ENCODE assay signal across 7 mouse cellular contexts in genomic region chr2:125661156-125661555, GRCm38 (mm10). TPM values are rescaled to one million over a fixed set of nuclear protein-coding genes. Genes with fewer than 3 reads are reported as not detected.
DNase-seq lines count a peak whose midpoint lies in the region; ATAC-seq and TF ChIP-seq lines count a peak whose summit lies in the region.

No protein-coding gene starts in this region.

- H3K4me1 ChIP-seq in lung, embryonic 14.5 days (ENCODE audit: insufficient read depth) = peaks cover 4% of the 10 kb centered on the region; the same call in 1 of the 2 replicates
- peaks cover 8% of the 10 kb centered on the region; the same call in 1 of the 2 replicates for H3K4me1 ChIP-seq in forebrain, embryonic 13.5 days
- H3K4me1 ChIP-seq in hindbrain, postnatal 0 days (ENCODE audit: insufficient read depth, low read length) = no peaks in the 10 kb centered on the region
- no peaks in the 10 kb centered on the region for H3K4me1 ChIP-seq in midbrain, embryonic 16.5 days (ENCODE audit: control insufficient read depth, insufficient read depth, low read length)

- H3K4me3 ChIP-seq in lung, embryonic 14.5 days (ENCODE audit: low read depth, low read length) = peak overlapping the region; percentile 30
- no peak overlapping the region for H3K4me3 ChIP-seq in forebrain, embryonic 13.5 days
- H3K4me3 ChIP-seq in hindbrain, postnatal 0 days (ENCODE audit: low read length) = no peak overlapping the region
- H3K4me3 ChIP-seq in midbrain, embryonic 16.5 days (ENCODE audit: low read depth, low read length) = no peak overlapping the region; the same call in 1 of the 2 replicates

- peak overlapping the region; percentile 35 for H3K9ac ChIP-seq in lung, embryonic 14.5 days
- H3K9ac ChIP-seq in forebrain, embryonic 13.5 days = no peak overlapping the region
- H3K9ac ChIP-seq in hindbrain, postnatal 0 days (replicated peaks; ENCODE audit: low read length) = no peak overlapping the region
- peak overlapping the region; percentile 23; the same call in 1 of the 2 replicates for H3K9ac ChIP-seq in midbrain, embryonic 16.5 days (ENCODE audit: low read depth, low read length)

- H3K27me3 ChIP-seq in lung, embryonic 14.5 days (ENCODE audit: insufficient read depth, low read length) = no peaks in the 10 kb centered on the region
- H3K27me3 ChIP-seq in forebrain, embryonic 13.5 days = no peaks in the 10 kb centered on the region
- H3K27me3 ChIP-seq in hindbrain, postnatal 0 days (ENCODE audit: insufficient read depth, low read length) = no peaks in the 10 kb centered on the region
- H3K27me3 ChIP-seq in midbrain, embryonic 16.5 days (ENCODE audit: control insufficient read depth, insufficient read depth, low read depth, low read length) = no peaks in the 10 kb centered on the region

- no peak for TF ChIP-seq CTCF in lung, embryonic 14.5 days (IDR thresholded peaks at IDR 0.05; ENCODE audit: low read depth)
- no peak for TF ChIP-seq CTCF in hindbrain, postnatal 0 days (IDR thresholded peaks at IDR 0.05; ENCODE audit: low read depth)

- no peak for ATAC-seq in lung, embryonic 14.5 days (ENCODE audit: insufficient read depth)
- no peak for ATAC-seq in forebrain, embryonic 13.5 days
- ATAC-seq in hindbrain, postnatal 0 days = no peak
- no peak for ATAC-seq in midbrain, embryonic 16.5 days

- WGBS in lung, embryonic 14.5 days = 35% methylated on average over 4 of the region's 4 CpGs
- WGBS in forebrain, embryonic 13.5 days = 81% methylated on average over 4 of the region's 4 CpGs
- 73% methylated on average over 4 of the region's 4 CpGs for WGBS in hindbrain, postnatal 0 days
- 79% methylated on average over 4 of the region's 4 CpGs for WGBS in midbrain, embryonic 16.5 days

- peak overlapping the region; percentile 63 for H3K4me2 ChIP-seq in lung, embryonic 14.5 days
- H3K4me2 ChIP-seq in forebrain, embryonic 13.5 days = peak overlapping the region; percentile 53
- peak overlapping the region; percentile 49; the same call in 1 of the 2 replicates for H3K4me2 ChIP-seq in hindbrain, postnatal 0 days (ENCODE audit: low read depth, low read length)
- H3K4me2 ChIP-seq in midbrain, embryonic 16.5 days (ENCODE audit: low read length) = peak overlapping the region; percentile 48

- no peaks in the 10 kb centered on the region for H3K36me3 ChIP-seq in lung, embryonic 14.5 days (ENCODE audit: insufficient read depth)
- H3K36me3 ChIP-seq in forebrain, embryonic 13.5 days (ENCODE audit: poor library complexity, severe bottlenecking) = no peaks in the 10 kb centered on the region
- no peaks in the 10 kb centered on the region for H3K36me3 ChIP-seq in hindbrain, postnatal 0 days (ENCODE audit: insufficient read depth, low read length)
- H3K36me3 ChIP-seq in midbrain, embryonic 16.5 days (ENCODE audit: control insufficient read depth, insufficient read depth, low read length) = no peaks in the 10 kb centered on the region

- H3K27ac ChIP-seq in lung, embryonic 14.5 days (ENCODE audit: low read depth) = no peak overlapping the region
- no peak overlapping the region for H3K27ac ChIP-seq in forebrain, embryonic 13.5 days
- no peak overlapping the region for H3K27ac ChIP-seq in hindbrain, postnatal 0 days
- no peak overlapping the region for H3K27ac ChIP-seq in midbrain, embryonic 16.5 days (ENCODE audit: low read length)

- no peak for DNase-seq in lung, embryonic 14.5 days
- DNase-seq in lung, adult 18-20 months = no peak
- no peak for DNase-seq in hindbrain, postnatal 0 days (ENCODE audit: low spot score)
- DNase-seq in retina, embryonic 14.5 days (ENCODE audit: low spot score) = no peak
- DNase-seq in cerebellum, adult 11-12 months = no peak

- no peaks in the 10 kb centered on the region for H3K9me3 ChIP-seq in lung, embryonic 14.5 days (ENCODE audit: low read depth, low read length)
- no peaks in the 10 kb centered on the region for H3K9me3 ChIP-seq in forebrain, embryonic 13.5 days (replicated peaks)
- H3K9me3 ChIP-seq in hindbrain, postnatal 0 days (ENCODE audit: low read length) = no peaks in the 10 kb centered on the region
- H3K9me3 ChIP-seq in midbrain, embryonic 16.5 days (replicated peaks; ENCODE audit: control insufficient read depth, low read length, poor library complexity, severe bottlenecking) = no peaks in the 10 kb centered on the region

RNA-seq across cellular contexts. Expression of gene Eid1, which starts 11.7 kb away (rescaled TPM):
- 150 and 164 TPM in 2 replicates for polyA plus RNA-seq in lung, embryonic 14.5 days (2014; fragmentation: Nextera tagmentation; extraction: Ambion mirVana)
- polyA plus RNA-seq in forebrain, embryonic 13.5 days (2015; fragmentation: Nextera tagmentation; extraction: Ambion mirVana) = 271 and 288 TPM in 2 replicates
- 262 and 346 TPM in 2 replicates for total RNA-seq in hindbrain, postnatal 0 days (2014; rRNA removed)
- polyA plus RNA-seq in hindbrain, postnatal 0 days (2015; fragmentation: Nextera tagmentation; extraction: Ambion mirVana) = 393 and 394 TPM in 2 replicates
- 431 and 443 TPM in 2 replicates for polyA plus RNA-seq in midbrain, embryonic 16.5 days (2015; fragmentation: Nextera tagmentation; extraction: Ambion mirVana)

RNA-seq across cellular contexts. Expression of gene Cep152, which starts 36.2 kb away (rescaled TPM):
- polyA plus RNA-seq in lung, embryonic 14.5 days (2014; fragmentation: Nextera tagmentation; extraction: Ambion mirVana) = 7.7 and 9.4 TPM in 2 replicates
- polyA plus RNA-seq in forebrain, embryonic 13.5 days (2015; fragmentation: Nextera tagmentation; extraction: Ambion mirVana) = 5.9 and 6.6 TPM in 2 replicates
- total RNA-seq in hindbrain, postnatal 0 days (2014; rRNA removed) = 1.5 and 2.4 TPM in 2 replicates
- 1.6 and 1.9 TPM in 2 replicates for polyA plus RNA-seq in hindbrain, postnatal 0 days (2015; fragmentation: Nextera tagmentation; extraction: Ambion mirVana)
- 2.7 and 3.1 TPM in 2 replicates for polyA plus RNA-seq in midbrain, embryonic 16.5 days (2015; fragmentation: Nextera tagmentation; extraction: Ambion mirVana)

Comparison
In these comparisons a context has a peak if more than half of its experiments do, and no peak if none do; other contexts are left out.
1. H3K9ac ChIP-seq: peak in lung, embryonic 14.5 days (single experiment) and midbrain, embryonic 16.5 days (single experiment); none in forebrain, embryonic 13.5 days (single experiment) and hindbrain, postnatal 0 days (single experiment).
2. Peak in every context shown above with its lines, with median percentiles within 50 percentile points of each other: H3K4me2 ChIP-seq.